ENCODE assay signal across 12 mouse cellular contexts in the genomic region with DNA sequence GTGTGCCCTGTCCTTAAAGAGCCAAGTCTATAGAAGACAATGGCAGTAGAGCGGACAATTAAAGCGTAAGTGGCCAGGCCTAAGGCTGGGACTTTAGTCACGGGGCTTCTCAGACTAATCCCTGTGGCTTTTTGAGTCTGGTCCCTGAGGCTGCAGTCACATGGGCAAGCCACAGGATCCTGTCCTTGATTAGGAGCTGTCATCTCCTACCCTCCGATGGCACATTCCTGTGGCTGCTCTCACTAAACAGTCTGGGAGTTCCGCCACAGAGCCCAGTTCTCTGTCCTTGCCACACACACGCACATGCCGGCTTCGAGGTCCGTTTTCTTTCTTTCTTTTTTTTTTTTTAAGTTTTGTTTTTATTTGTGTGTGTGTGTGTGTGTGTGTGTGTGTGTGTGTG. TPM values are rescaled to one million over a fixed set of nuclear protein-coding genes. Genes with fewer than 3 reads are reported as not detected.
DNase-seq lines count a peak whose midpoint lies in the region; ATAC-seq and TF ChIP-seq lines count a peak whose summit lies in the region.
"Had no signal": no experiment of that assay in that cellular context is flagged by ENCODE, and none has a peak within 500 bp of the region (broad histone marks: within the 10 kb centered on the region; RNA-seq: fewer than 3 reads in every experiment).

No protein-coding gene starts in this region.

- peak; percentile 12 for DNase-seq in gastrocnemius, adult 2 months
- no peak for DNase-seq in gastrocnemius, adult 8-10 months (ENCODE audit: low spot score in 2 of 2)
- no peak for DNase-seq in ovary, adult 18-20 months (ENCODE audit: low spot score)
- no peak for DNase-seq in urinary bladder, adult 2 months (ENCODE audit: low spot score)
- DNase-seq: gastrocnemius, postnatal 10 days; kidney, postnatal 25 days; liver, embryonic 13.5 days had no signal

- WGBS in heart, embryonic 11.5 days (ENCODE audit: insufficient replicate concordance) = 28% methylated on average over 9 of the region's 9 CpGs

- no peak overlapping the region for H3K4me3 ChIP-seq in gastrocnemius, adult 2 months
- H3K4me3 ChIP-seq in C2C12 (ENCODE audit: insufficient read depth, poor library complexity, severe bottlenecking) = no peak overlapping the region
- H3K4me3 ChIP-seq in brown adipose tissue, adult 24 weeks (ENCODE audit: insufficient read depth, low read depth, low read length) = no peak overlapping the region
- no peak overlapping the region for H3K4me3 ChIP-seq in heart, embryonic 11.5 days (ENCODE audit: low read depth, low read length)
- H3K4me3 ChIP-seq: liver, embryonic 13.5 days had no signal

- H3ac ChIP-seq in C2C12 (ENCODE audit: control insufficient read depth, insufficient read length, low read depth) = no peak overlapping the region

- peaks cover 5% of the 10 kb centered on the region for H3K79me3 ChIP-seq in C2C12 (ENCODE audit: low read depth)

- no peaks in the 10 kb centered on the region for H3K36me3 ChIP-seq in C2C12 (ENCODE audit: control insufficient read depth, insufficient read depth)
- no peaks in the 10 kb centered on the region for H3K36me3 ChIP-seq in heart, embryonic 11.5 days (ENCODE audit: control insufficient read depth, insufficient read depth, low read length)
- H3K36me3 ChIP-seq: liver, embryonic 13.5 days had no signal

- intact Hi-C loops in gastrocnemius, adult 2 months (cut with DNase I) = no loop called here

- no peak overlapping the region for H3K9ac ChIP-seq in heart, embryonic 11.5 days (ENCODE audit: low read depth, low read length)
- H3K9ac ChIP-seq: liver, embryonic 13.5 days had no signal

- no peaks in the 10 kb centered on the region for H3K9me3 ChIP-seq in heart, embryonic 11.5 days (replicated peaks; ENCODE audit: control insufficient read depth, low read length)
- H3K9me3 ChIP-seq: liver, embryonic 13.5 days had no signal

- no peak overlapping the region for H3K27ac ChIP-seq in gastrocnemius, adult 2 months
- peak overlapping the region; percentile 22; the same call in 1 of the 2 replicates for H3K27ac ChIP-seq in brown adipose tissue, adult 24 weeks (replicated peaks; ENCODE audit: low read depth, low read length)
- H3K27ac ChIP-seq in heart, embryonic 11.5 days (ENCODE audit: low read depth, low read length) = peak overlapping the region; percentile 57; the same call in 1 of the 2 replicates
- H3K27ac ChIP-seq: liver, embryonic 13.5 days had no signal

- no peaks in the 10 kb centered on the region for H3K27me3 ChIP-seq in C2C12 (ENCODE audit: control insufficient read depth, insufficient read depth, insufficient read length)
- H3K27me3 ChIP-seq in heart, embryonic 11.5 days (ENCODE audit: control insufficient read depth, insufficient read depth, low read length) = peaks cover 51% of the 10 kb centered on the region

- peaks cover 3% of the 10 kb centered on the region; the same call in 1 of the 2 replicates for H3K4me1 ChIP-seq in brown adipose tissue, adult 24 weeks (ENCODE audit: control insufficient read depth, insufficient read depth, insufficient read length, low read length)
- H3K4me1 ChIP-seq in heart, embryonic 11.5 days (ENCODE audit: control insufficient read depth, insufficient read depth, low read length) = peaks cover 7% of the 10 kb centered on the region
- H3K4me1 ChIP-seq: liver, embryonic 13.5 days had no signal

- H3K79me2 ChIP-seq in C2C12 (ENCODE audit: control insufficient read depth, insufficient read depth) = peaks cover 44% of the 10 kb centered on the region

- ATAC-seq in heart, embryonic 11.5 days (replicated peaks; ENCODE audit: insufficient number of reproducible peaks, low FRiP score, low TSS enrichment) = peak; percentile 62; the same call in 1 of the 2 replicates
- ATAC-seq in megakaryocyte, adult 5-6 weeks (ENCODE audit: poor library complexity, severe bottlenecking) = no peak
- ATAC-seq: hindbrain, embryonic 16.5 days had no signal

- peak overlapping the region; percentile 20; the same call in 1 of the 2 replicates for H3K4me2 ChIP-seq in heart, embryonic 11.5 days
- H3K4me2 ChIP-seq: liver, embryonic 13.5 days had no signal

- TF ChIP-seq CTCF in gastrocnemius, adult 2 months (IDR thresholded peaks at IDR 0.05) = no peak
- no peak for TF ChIP-seq CTCF in C2C12 (IDR thresholded peaks at IDR 0.05; ENCODE audit: control insufficient read depth, insufficient read depth, insufficient read length)

TF ChIP-seq in C2C12, 6 proteins besides CTCF, POLR2A, EP300 and RAD21:
- TF ChIP-seq USF1 (IDR thresholded peaks at IDR 0.05; ENCODE audit: low read depth) = peak; percentile 92
- TF ChIP-seq FOSL1 (IDR thresholded peaks at IDR 0.05; ENCODE audit: insufficient read depth, low read length, poor library complexity, severe bottlenecking) = peak; percentile 35
- TF ChIP-seq MYOD1 (IDR thresholded peaks at IDR 0.05; ENCODE audit: control insufficient read depth, insufficient read length, low read depth) = peak; percentile 9
- TF ChIP-seq MAX (IDR thresholded peaks at IDR 0.05) = peak; percentile 71
- no peak for TF ChIP-seq MYOG (IDR thresholded peaks at IDR 0.05; ENCODE audit: control insufficient read depth, extremely low read depth, insufficient read length)
- TF ChIP-seq CEBPB (IDR thresholded peaks at IDR 0.05; ENCODE audit: low read depth) = no peak

RNA-seq across cellular contexts. Expression of a gene that starts 21.6 kb away (rescaled TPM):
- under 1 TPM; 0.08 to 0.86 TPM for total RNA-seq in gastrocnemius, adult 2 months (2021)
- total RNA-seq in gastrocnemius, adult 8-10 months (2022) = under 1 TPM; 0.11 to 0.19 (median 0.17) TPM
- 32.9 TPM for polyA plus RNA-seq in C2C12 (2012; fragmentation: generic; extraction: Trizol)
- 21.2 and 21.5 TPM in 2 replicates for polyA plus RNA-seq in brown adipose tissue, adult 24 weeks (2012; ENCODE audit: insufficient read depth, insufficient read length, missing spikeins)
- 1.0 and 1.4 TPM in 2 replicates for polyA plus RNA-seq in heart, embryonic 11.5 days (2014; fragmentation: Nextera tagmentation; extraction: Ambion mirVana)
- polyA plus RNA-seq in urinary bladder, adult 2 months (2012; rRNA removed) = 0.34 and 0.55 TPM in 2 replicates
- not detected in 2 replicates for total RNA-seq in megakaryocyte, adult 5-6 weeks (2015)
- total RNA-seq in megakaryocyte, adult 5-6 weeks (2017) = not detected in 2 replicates

RNA-seq across cellular contexts. Expression of a gene that starts 49.0 kb away (rescaled TPM):
- under 1 TPM in 1 of 2 experiments, not detected in 1; 0.17 TPM for total RNA-seq in gastrocnemius, adult 2 months (2021)
- under 1 TPM; 0.12 to 0.22 (median 0.15) TPM for total RNA-seq in gastrocnemius, adult 8-10 months (2022)
- 0.80 TPM for polyA plus RNA-seq in C2C12 (2012; fragmentation: generic; extraction: Trizol)
- 0.58 and 0.79 TPM in 2 replicates for polyA plus RNA-seq in brown adipose tissue, adult 24 weeks (2012; ENCODE audit: insufficient read depth, insufficient read length, missing spikeins)
- polyA plus RNA-seq in heart, embryonic 11.5 days (2014; fragmentation: Nextera tagmentation; extraction: Ambion mirVana) = 1.2 and 2.0 TPM in 2 replicates
- 2.6 and 2.7 TPM in 2 replicates for polyA plus RNA-seq in urinary bladder, adult 2 months (2012; rRNA removed)
- total RNA-seq in megakaryocyte, adult 5-6 weeks (2015) = 25.5 and 29.5 TPM in 2 replicates
- total RNA-seq in megakaryocyte, adult 5-6 weeks (2017) = 49.7 and 54.2 TPM in 2 replicates
